Mouse (Mus musculus): ENCODE results near the gene Rpl23.

- TF ChIP-seq POLR2A (IDR thresholded peaks at IDR 0.05; ENCODE audit: low read depth, low read length), result no peak
- TF ChIP-seq CTCF (IDR thresholded peaks at IDR 0.05; ENCODE audit: borderline replicate concordance, insufficient read depth, low read length), result no peak
Observed at GRCm38 (mm10) chr11:97747773-97748172, 34.5 kb downstream of the Rpl23 start.

Measured in embryonic fibroblast, embryonic 13.5 days (primary cell).